Mouse (Mus musculus): ENCODE data around the gene Iffo2. TPM values are rescaled to one million over a fixed set of nuclear protein-coding genes. Genes with fewer than 3 reads are reported as not detected.
"Not testable (repeated sequence)": the region's sequence is repeated elsewhere in the genome, so short reads cannot be mapped to it uniquely, and the experiment has no call there.

Iffo2 gene
- 3.6 and 4.1 TPM in 2 replicates for polyA plus RNA-seq (2015; fragmentation: Nextera tagmentation; extraction: Ambion mirVana)

DNA sequence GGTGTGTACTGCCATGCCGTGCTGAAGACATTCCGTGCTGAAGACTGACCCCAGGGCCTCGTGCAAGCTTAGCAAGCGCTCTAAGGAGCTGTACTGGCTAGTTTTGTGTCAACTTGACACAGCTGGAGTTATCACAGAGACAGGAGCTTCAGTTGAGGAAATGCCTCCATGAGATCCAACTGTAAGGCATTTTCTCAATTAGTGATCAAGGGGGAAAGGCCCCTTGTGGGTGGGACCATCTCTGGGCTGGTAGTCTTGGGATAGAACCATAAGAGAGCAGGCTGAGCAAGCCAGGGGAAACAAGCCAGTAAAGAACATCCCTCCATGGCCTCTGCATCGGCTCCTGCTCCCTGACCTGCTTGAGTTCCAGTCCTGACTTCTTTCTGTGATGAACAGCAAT is at the start of gene Iffo2:
Gene Iffo2 (plus strand): TSS at position 301 of the 400 bp plus-strand sequence.
- 72% methylated on average over 5 of the region's 5 CpGs for WGBS
- H3K36me3 ChIP-seq; H3K9ac ChIP-seq; ATAC-seq (ENCODE audit: borderline replicate concordance, extremely low read depth, low FRiP score, low TSS enrichment); H3K27me3 ChIP-seq; H3K4me1 ChIP-seq; H3K4me2 ChIP-seq; H3K9me3 ChIP-seq; H3K27ac ChIP-seq; H3K4me3 ChIP-seq: not testable (repeated sequence)

DNA sequence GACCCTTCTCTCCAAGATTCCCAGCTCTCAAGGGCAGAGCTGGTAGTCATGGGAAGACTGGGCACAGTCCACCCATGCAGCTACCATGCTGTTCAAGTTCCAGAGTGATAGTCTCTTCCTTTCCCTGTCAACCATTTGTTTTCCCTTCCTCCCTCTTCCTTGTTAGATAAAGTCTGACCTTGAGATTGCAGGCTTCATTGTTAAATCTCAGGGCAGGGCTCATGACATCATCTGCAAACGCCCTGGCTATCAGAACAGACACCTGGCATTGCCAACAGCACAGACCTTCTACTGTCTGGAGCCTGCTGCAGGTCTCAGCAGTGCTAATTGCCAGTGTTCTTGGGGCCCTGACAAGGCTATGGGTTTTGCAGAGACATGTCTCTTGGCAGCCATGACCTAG is 48.9 kb upstream of the Iffo2 start:
- H3K27me3 ChIP-seq: no peaks in the 10 kb centered on the region
- ATAC-seq (ENCODE audit: borderline replicate concordance, extremely low read depth, low FRiP score, low TSS enrichment): no peak
- no peak overlapping the region; the same call in 1 of the 2 replicates for H3K27ac ChIP-seq
- no peak overlapping the region for H3K9ac ChIP-seq
- peaks cover 95% of the 10 kb centered on the region for H3K36me3 ChIP-seq
- H3K9me3 ChIP-seq: no peaks in the 10 kb centered on the region
- H3K4me2 ChIP-seq: no peak overlapping the region
- WGBS: 66% methylated on average over 1 of the region's 1 CpGs
- no peak overlapping the region for H3K4me3 ChIP-seq
- no peaks in the 10 kb centered on the region for H3K4me1 ChIP-seq

DNA sequence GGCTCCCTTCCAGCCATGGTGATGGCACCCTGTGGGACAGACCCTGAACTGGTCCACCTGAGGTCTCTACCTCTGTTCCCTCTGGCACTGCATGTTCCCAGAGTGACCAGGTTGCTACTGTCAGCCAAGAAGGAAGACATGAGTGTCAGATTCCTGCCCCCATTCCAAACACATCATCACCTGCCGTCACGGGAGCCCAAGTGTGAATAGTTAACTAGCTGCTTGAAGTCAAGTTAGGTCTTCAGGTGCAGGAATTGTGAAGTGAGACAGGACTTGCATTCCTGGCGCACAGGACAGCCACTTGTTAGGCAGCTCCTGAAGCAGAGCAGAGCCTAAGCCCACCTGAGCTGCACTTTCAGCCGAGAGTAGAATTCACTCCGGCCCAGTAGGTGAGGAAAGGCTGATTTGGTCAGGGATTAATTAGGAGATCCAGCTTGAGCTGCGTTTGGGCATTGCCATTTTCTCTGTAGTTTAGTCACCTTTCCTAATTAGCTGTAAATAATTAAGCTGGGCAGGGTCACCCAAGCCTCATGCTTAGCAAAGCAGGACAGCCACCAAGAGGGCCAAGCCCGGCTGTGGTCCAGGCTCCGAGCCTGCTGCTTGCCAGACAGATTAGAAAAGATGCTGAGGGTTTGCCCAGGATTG is 46.8 kb upstream of the Iffo2 start:
- Histone ChIP-seq H3K4me2 (no peak overlapping the region), H3K9ac (no peak overlapping the region), H3K27ac (no peak overlapping the region), H3K27me3 (no peaks in the 10 kb centered on the region), H3K9me3 (no peaks in the 10 kb centered on the region), H3K36me3 (peaks cover 95% of the 10 kb centered on the region), H3K4me3 (no peak overlapping the region), H3K4me1 (no peaks in the 10 kb centered on the region)
- no peak for ATAC-seq (ENCODE audit: borderline replicate concordance, extremely low read depth, low FRiP score, low TSS enrichment)
- 79% methylated on average over 8 of the region's 8 CpGs for WGBS

DNA sequence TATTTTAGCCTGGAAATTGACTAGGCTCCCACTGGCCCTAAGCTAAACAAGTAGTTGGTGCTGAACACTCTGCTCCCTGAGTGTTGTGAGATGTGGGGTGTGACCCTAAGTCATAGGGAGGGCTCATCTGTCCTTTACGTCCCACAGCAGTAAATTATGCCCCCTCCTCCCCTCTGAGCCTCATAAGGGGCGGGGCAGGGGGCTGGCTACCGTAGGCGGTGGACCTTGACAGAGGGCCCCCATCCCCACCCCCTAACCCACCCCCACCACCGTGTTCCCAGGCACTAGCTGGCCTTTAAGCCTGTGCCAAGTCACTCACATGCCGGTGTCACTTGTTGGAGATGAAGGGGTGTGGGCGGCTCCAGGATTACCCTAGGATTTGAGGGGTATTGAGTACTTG is 45.9 kb upstream of the Iffo2 start:
- Histone ChIP-seq H3K9me3 (no peaks in the 10 kb centered on the region), H3K4me2 (no peak overlapping the region), H3K27me3 (no peaks in the 10 kb centered on the region), H3K36me3 (peaks cover 95% of the 10 kb centered on the region), H3K4me3 (no peak overlapping the region), H3K27ac (no peak overlapping the region), H3K9ac (no peak overlapping the region), H3K4me1 (no peaks in the 10 kb centered on the region)
- no peak for ATAC-seq (ENCODE audit: borderline replicate concordance, extremely low read depth, low FRiP score, low TSS enrichment)
- WGBS: 79% methylated on average over 7 of the region's 7 CpGs

DNA sequence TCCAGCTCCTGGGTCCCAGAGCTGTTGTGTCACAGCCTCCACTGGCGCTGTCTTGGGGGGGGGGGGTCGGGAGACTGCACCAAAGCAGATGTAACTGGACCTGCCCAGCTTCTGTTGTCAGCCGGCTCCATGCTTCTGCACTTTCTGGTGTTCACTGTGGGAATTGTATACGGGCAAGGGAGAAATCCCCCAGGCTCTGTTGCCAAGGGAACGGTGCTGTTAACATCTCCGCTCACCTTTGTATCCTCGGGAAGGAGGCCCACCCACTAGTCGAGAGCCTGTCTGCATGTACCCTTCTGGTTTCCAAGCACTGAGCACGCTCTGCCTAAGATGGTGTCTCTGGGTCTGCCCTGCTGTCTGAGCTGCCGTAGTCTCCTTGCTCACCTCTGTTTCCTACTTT is 43.3 kb upstream of the Iffo2 start:
- H3K4me2 ChIP-seq: no peak overlapping the region
- no peak overlapping the region for H3K9ac ChIP-seq
- no peaks in the 10 kb centered on the region for H3K27me3 ChIP-seq
- ATAC-seq (ENCODE audit: borderline replicate concordance, extremely low read depth, low FRiP score, low TSS enrichment): no peak
- H3K4me3 ChIP-seq: no peak overlapping the region
- no peaks in the 10 kb centered on the region for H3K9me3 ChIP-seq
- H3K4me1 ChIP-seq: no peaks in the 10 kb centered on the region
- WGBS: 63% methylated on average over 10 of the region's 10 CpGs
- peaks cover 88% of the 10 kb centered on the region for H3K36me3 ChIP-seq
- no peak overlapping the region for H3K27ac ChIP-seq

DNA sequence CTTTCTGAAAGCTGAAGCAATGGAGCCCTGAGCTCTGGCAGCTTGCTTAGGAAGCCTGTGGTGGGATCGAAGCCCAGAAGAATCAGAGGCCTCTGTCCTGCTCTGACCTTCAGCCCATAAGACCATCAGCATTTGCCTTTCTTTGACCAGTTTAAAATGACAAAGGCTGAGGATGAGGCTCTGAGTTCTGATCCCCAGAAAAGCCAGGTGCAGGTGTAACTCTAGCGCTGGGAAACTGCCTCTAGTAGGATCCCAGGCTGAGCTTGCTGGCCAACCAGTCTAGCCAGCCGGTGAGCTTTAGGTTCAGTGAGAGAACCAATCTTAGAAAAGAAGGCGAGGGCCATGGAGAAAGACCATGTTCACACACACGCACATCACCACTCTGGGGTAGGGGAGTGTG is 42.0 kb upstream of the Iffo2 start:
- H3K4me2 ChIP-seq: no peak overlapping the region
- peaks cover 76% of the 10 kb centered on the region for H3K36me3 ChIP-seq
- H3K4me3 ChIP-seq: no peak overlapping the region
- no peak overlapping the region for H3K9ac ChIP-seq
- H3K27me3 ChIP-seq: no peaks in the 10 kb centered on the region
- H3K9me3 ChIP-seq: no peaks in the 10 kb centered on the region
- ATAC-seq (ENCODE audit: borderline replicate concordance, extremely low read depth, low FRiP score, low TSS enrichment): no peak
- H3K27ac ChIP-seq: no peak overlapping the region
- no peaks in the 10 kb centered on the region for H3K4me1 ChIP-seq
- WGBS: 86% methylated on average over 5 of the region's 5 CpGs

DNA sequence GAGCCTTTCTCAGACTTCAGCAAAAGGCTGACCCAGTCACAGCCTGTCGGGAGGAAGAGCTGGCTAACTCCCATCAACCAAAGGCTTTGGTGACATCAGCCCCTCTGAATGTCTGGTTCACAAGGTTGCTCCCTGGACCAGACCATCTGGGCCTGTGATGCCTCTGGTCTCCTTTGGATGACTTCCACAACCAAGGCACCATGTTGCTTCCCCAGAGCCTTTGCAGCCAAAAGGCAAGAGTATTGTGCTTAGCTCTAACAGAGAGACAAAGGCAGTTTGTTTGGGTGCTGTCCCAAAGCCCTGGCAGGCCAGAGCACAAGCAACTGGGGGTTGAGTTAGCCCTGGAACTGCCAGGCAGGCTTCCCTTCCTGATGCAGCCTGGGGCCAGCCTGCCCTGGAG is 40.4 kb upstream of the Iffo2 start:
- Histone ChIP-seq H3K4me1 (no peaks in the 10 kb centered on the region), H3K9ac (no peak overlapping the region), H3K27ac (peak overlapping the region; percentile 19; the same call in 1 of the 2 replicates), H3K4me2 (no peak overlapping the region), H3K9me3 (no peaks in the 10 kb centered on the region), H3K27me3 (no peaks in the 10 kb centered on the region), H3K4me3 (no peak overlapping the region), H3K36me3 (peaks cover 60% of the 10 kb centered on the region)
- WGBS: 88% methylated on average over 1 of the region's 1 CpGs
- ATAC-seq (ENCODE audit: borderline replicate concordance, extremely low read depth, low FRiP score, low TSS enrichment): no peak

DNA sequence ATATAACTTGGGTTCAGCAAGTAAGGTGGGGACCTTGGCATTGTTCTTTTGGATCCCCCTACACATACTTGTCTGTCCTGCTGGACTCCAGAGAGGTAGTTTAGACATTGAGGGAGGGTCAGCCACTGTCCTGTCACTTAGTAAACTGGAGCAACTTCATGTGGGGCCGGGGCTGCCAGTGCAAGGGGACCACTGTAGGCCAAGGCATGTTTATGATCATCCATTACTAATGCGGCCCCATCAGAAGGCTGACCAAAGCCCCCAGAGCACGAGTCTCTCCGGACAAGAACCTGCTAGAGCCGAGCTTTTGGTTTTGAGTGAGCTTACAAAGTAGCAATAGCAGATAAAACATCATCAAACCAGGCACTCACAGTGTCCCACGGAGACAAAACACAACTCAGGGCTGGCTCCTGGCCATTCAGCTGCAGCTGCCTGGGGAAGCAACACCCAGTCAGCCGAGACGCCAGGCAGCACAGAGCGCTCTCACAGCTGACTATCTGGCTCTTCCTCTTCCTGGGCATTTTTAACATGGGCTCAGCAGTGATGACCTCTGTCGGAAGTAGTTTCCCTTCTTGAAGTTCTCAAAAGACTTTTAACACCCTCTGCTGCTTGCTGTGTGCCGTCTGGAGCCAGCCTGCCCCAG is 39.8 kb upstream of the Iffo2 start:
- no peak for ATAC-seq (ENCODE audit: borderline replicate concordance, extremely low read depth, low FRiP score, low TSS enrichment)
- no peak overlapping the region for H3K4me2 ChIP-seq
- H3K9me3 ChIP-seq: no peaks in the 10 kb centered on the region
- H3K27me3 ChIP-seq: no peaks in the 10 kb centered on the region
- H3K9ac ChIP-seq: no peak overlapping the region
- no peaks in the 10 kb centered on the region for H3K4me1 ChIP-seq
- 75% methylated on average over 11 of the region's 11 CpGs for WGBS
- H3K4me3 ChIP-seq: no peak overlapping the region
- peaks cover 55% of the 10 kb centered on the region for H3K36me3 ChIP-seq
- H3K27ac ChIP-seq: peak overlapping the region; percentile 19

DNA sequence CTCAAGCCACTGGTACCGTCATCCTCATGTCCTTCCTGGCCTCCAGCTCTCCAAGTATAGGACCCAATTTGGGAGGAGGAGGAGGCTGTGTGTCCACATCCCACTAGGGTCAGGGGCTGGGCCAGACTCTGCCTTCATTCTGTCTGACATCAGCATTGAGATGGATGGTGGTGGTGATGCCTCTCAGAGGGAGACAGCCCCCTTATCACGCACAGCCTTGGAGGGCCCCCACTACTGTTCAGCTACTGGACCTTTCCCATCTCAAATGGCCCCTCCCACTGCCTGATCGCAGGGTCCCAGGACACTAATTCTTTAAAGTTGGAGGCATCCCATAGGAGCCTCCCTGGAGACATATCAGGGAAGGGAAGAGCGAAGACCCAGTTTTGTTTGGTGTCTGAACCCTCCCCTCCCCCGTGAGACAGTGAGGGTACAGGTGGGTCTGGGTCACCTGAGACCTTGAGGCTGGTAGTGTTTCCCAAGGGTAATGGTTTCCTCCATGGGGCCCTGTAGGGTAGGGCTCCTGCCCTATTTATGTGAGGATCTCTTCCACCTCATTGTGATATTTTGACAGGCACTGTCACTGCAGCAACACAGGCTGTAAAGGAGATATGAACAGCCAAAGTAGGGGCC is 38.7 kb upstream of the Iffo2 start:
- Histone ChIP-seq H3K9me3 (no peaks in the 10 kb centered on the region), H3K9ac (no peak overlapping the region), H3K4me1 (no peaks in the 10 kb centered on the region), H3K36me3 (peaks cover 46% of the 10 kb centered on the region), H3K4me3 (no peak overlapping the region), H3K4me2 (no peak overlapping the region), H3K27ac (no peak overlapping the region), H3K27me3 (no peaks in the 10 kb centered on the region)
- WGBS: 79% methylated on average over 5 of the region's 5 CpGs
- no peak for ATAC-seq (ENCODE audit: borderline replicate concordance, extremely low read depth, low FRiP score, low TSS enrichment)

DNA sequence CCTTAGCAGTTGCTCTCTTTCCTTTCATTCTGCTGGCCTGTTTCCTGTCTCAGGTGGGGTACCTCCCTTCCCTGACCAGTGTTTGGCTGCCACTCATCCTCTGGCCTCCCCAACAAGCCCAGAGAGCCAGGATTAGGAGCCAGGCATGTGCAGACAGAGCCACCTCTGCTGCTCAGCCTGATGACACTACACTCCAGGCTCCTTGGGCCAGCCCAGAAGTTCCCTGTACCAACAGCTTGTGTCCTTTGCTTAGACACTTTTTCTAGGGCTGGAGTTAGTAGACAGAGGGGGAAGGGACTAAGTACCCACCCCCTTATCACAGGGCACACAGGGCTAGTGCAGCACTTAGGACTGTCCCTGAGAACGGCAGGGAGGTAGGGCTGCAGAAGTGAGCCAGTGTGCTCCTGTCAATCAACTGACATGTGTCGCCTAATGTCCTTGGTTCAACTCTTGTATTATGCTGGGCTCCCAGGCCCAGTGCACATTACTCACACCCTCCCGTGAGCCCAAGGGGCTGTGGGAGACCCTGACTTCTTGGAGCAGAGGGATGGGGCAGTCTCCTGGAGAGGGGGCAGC is 38.0 kb upstream of the Iffo2 start:
- peak; percentile 15; the same call in 1 of the 2 replicates for ATAC-seq (ENCODE audit: borderline replicate concordance, extremely low read depth, low FRiP score, low TSS enrichment)

DNA sequence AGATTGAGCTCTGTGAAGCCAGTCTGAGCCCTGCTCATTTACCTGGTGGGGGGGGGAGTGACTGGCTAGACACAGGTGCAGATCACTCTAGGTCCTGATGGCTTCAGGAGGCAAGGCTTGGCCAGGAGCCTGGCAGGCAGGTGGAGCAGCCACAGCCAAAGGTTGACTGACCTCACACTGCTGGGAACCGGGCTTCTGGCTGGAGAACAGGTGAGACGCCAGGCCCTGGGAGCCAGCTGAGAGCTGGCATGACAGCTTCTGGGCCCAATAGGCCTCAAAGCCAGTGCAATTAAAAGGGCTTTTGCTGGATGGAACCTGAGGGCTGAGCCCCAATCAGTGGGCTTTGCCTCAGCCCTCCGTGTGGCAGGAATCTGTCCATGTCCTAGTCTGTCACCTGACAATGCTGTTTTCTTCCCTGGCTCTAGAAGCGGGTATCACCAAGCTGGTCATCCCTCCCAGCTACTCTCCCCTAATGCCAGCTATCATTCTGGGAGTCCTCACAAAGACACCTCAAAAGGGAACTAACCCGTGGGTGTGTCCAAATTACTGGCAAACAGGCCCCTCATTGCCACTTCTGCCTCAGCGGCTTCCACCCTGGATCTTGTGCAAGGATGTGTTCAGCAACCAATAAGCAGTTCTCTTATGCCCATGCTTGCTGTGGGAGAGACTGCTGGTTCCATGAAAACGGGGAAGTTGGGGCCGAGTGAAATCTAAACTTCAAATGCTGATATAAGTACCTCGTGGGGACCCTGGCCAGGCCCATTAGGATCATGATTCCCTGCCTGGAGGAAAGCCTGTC is 36.9 kb upstream of the Iffo2 start:
- ATAC-seq (ENCODE audit: borderline replicate concordance, extremely low read depth, low FRiP score, low TSS enrichment): no peak
- Histone ChIP-seq H3K4me2 (no peak overlapping the region), H3K36me3 (peaks cover 30% of the 10 kb centered on the region), H3K9ac (no peak overlapping the region), H3K4me1 (no peaks in the 10 kb centered on the region), H3K27ac (no peak overlapping the region), H3K9me3 (no peaks in the 10 kb centered on the region), H3K4me3 (no peak overlapping the region), H3K27me3 (no peaks in the 10 kb centered on the region)
- WGBS: 64% methylated on average over 9 of the region's 9 CpGs

More for the DNA sequence above, 38.0 kb upstream of the Iffo2 start:
- Histone ChIP-seq H3K4me1 (no peaks in the 10 kb centered on the region), H3K9ac (no peak overlapping the region), H3K36me3 (peaks cover 40% of the 10 kb centered on the region), H3K27me3 (no peaks in the 10 kb centered on the region), H3K9me3 (no peaks in the 10 kb centered on the region), H3K4me3 (no peak overlapping the region), H3K4me2 (no peak overlapping the region), H3K27ac (no peak overlapping the region)
- WGBS: 38% methylated on average over 3 of the region's 3 CpGs
